Mouse (Mus musculus) liver, embryonic 14.5 days (tissue): ENCODE data around the gene B3galt5. TPM values are rescaled to one million over a fixed set of nuclear protein-coding genes. Genes with fewer than 3 reads are reported as not detected.

Experiments
- ATAC-seq: fragments of 200-750 bp; cut with Nextera tagmentation; 2 replicates; pipeline ENCODE4 v1.8.0; 2017; ENCODE audit warnings: moderate number of reproducible peaks, mild to moderate bottlenecking, moderate library complexity; ENCODE audit not compliant: insufficient read depth
- DNase-seq, 3 experiments: peaks; one replicate each; pipeline ENCODE4 v3.0.0-alpha.2; 2012 to 2013; ENCODE audit warnings: low read depth in 3 of 3, low spot score in 3 of 3
- H3K27ac ChIP-seq: fragments of 300-500 bp; sonication (generic); 2 replicates; pipeline ENCODE4 v1.5.1; 2014; ENCODE audit warnings: moderate library complexity, mild to moderate bottlenecking, control low read depth, inconsistent platforms
- H3K27me3 ChIP-seq: fragments of 300-500 bp; sonication (generic); 2 replicates; pipeline ENCODE4 v1.6.1; 2014; ENCODE audit warnings: mild to moderate bottlenecking, low read length, moderate library complexity; ENCODE audit not compliant: control insufficient read depth, insufficient read depth
- H3K36me3 ChIP-seq: fragments of 300-500 bp; sonication (generic); replicated peaks from 2 replicates; pipeline ENCODE4 v1.6.1; 2014; ENCODE audit warnings: low read depth; ENCODE audit not compliant: control insufficient read depth, insufficient read depth
- H3K4me1 ChIP-seq, 2 experiments: fragments of 200-500 bp in 1 of 2; fragments of 300-500 bp in 1 of 2; sonication (generic) in 1 of 2; replicated peaks; 2 replicates each; pipeline ENCODE4 v1.6.1; 2012 to 2014; ENCODE audit warnings: antibody characterized with exemption in 1 of 2, inconsistent platforms in 1 of 2, low read length in 1 of 2; ENCODE audit not compliant: control insufficient read depth in 2 of 2, insufficient read depth in 2 of 2
- H3K4me2 ChIP-seq: fragments of 300-500 bp; sonication (generic); 2 replicates; pipeline ENCODE4 v1.6.1; 2014; ENCODE audit warnings: low read depth, mild to moderate bottlenecking, control low read depth, moderate library complexity
- H3K4me3 ChIP-seq, 2 experiments: fragments of 200-500 bp in 1 of 2; fragments of 300-500 bp in 1 of 2; sonication (generic) in 1 of 2; 2 replicates each; pipeline ENCODE4 v1.5.1; 2012 to 2014; ENCODE audit warnings: low read depth in 2 of 2, low read length in 2 of 2, mild to moderate bottlenecking in 2 of 2, control low read depth in 1 of 2, inconsistent platforms in 1 of 2, moderate library complexity in 1 of 2; ENCODE audit not compliant: insufficient read depth in 1 of 2
- H3K9ac ChIP-seq: fragments of 300-500 bp; sonication (generic); replicated peaks from 2 replicates; pipeline ENCODE4 v1.6.1; 2014; ENCODE audit warnings: mild to moderate bottlenecking, control low read depth, moderate library complexity
- H3K9me3 ChIP-seq: fragments of 300-500 bp; sonication (generic); 2 replicates; pipeline ENCODE4 v1.6.1; 2016; ENCODE audit warnings: low read length, mixed read lengths; ENCODE audit not compliant: control insufficient read depth
- CTCF ChIP-seq: IDR thresholded peaks from 2 replicates; pipeline ENCODE4 v1.5.1; 2016; ENCODE audit warnings: antibody characterized with exemption, low read depth, control low read depth
- EP300 ChIP-seq: IDR thresholded peaks from 2 replicates; pipeline ENCODE4 v1.6.1; 2016; ENCODE audit warnings: antibody characterized with exemption, low read depth
- WGBS: fragments of 180-500 bp; shearing (Covaris S2); extraction: QIAGEN DNeasy Blood & Tissue Kit; methylation state at CpG from one replicate; pipeline ENCODE4 v1.1.7; 2014; ENCODE audit not compliant: insufficient replicate concordance; 5-methylcytosine and 5-hydroxymethylcytosine counted together
- polyA plus RNA-seq, 2 experiments: library from polyadenylated mRNA; depleted of rRNA in 1 of 2; stranded (reverse) in 1 of 2; unstranded in 1 of 2; fragments of >200 nt; fragmentation: Nextera tagmentation in 1 of 2; extraction: Ambion mirVana in 1 of 2; gene quantifications; 2 replicates each; pipeline versions ENCODE4 v1.2.1 to v1.2.3; 2012 to 2014

The B3galt5 gene
- polyA plus RNA-seq, 2 experiments: 0.03 TPM; not detected in 1

- Histone ChIP-seq H3K4me3 (no peak overlapping the region), H3K9ac (no peak overlapping the region), H3K4me2 (no peak overlapping the region), H3K4me1 (no peaks in the 10 kb centered on the region), H3K27me3 (no peaks in the 10 kb centered on the region), H3K36me3 (no peaks in the 10 kb centered on the region), H3K27ac (no peak overlapping the region), H3K9me3 (no peaks in the 10 kb centered on the region)
- 11% methylated on average over 5 of the region's 5 CpGs for WGBS
- ATAC-seq: no peak
- TF ChIP-seq EP300 (no peak), CTCF (peak; percentile 62)
- no peak for DNase-seq
Observed at GRCm38 (mm10) chr16:96341269-96341668, 105.7 kb downstream of the B3galt5 start.

- 56% methylated on average over 4 of the region's 4 CpGs for WGBS
- H3K36me3 ChIP-seq: no peaks in the 10 kb centered on the region
Observed at GRCm38 (mm10) chr16:96341945-96342344, 106.3 kb downstream of the B3galt5 start.

DNA sequence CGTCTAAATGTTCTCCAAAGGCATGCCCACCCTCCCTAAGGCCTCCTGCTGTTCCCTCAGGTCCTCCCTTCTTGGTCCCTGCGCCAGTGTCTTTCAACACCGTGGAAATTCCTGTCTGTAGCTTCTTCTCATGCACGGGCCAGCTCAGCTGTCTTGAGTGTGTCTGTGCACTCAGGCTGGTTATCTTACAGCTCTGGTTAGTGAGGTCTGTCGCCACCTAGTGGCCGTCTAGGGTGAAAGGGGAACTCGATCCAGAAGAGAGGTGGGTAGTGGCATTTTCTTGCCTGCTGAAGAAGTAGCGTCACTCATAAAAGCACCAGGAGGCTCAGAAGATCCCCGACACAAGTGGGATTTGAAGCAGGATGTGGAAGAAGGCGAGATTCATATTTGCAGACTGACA is 109.5 kb downstream of the B3galt5 start:
- WGBS: 3% methylated on average over 10 of the region's 10 CpGs
- DNase-seq (peak; percentile 39 to 50 (median 45)), ATAC-seq (no peak)
- H3K27me3 ChIP-seq: no peaks in the 10 kb centered on the region
- no peak overlapping the region for H3K4me3 ChIP-seq
- no peaks in the 10 kb centered on the region for H3K9me3 ChIP-seq
- no peak overlapping the region for H3K9ac ChIP-seq
- TF ChIP-seq CTCF: peak; percentile 94
- TF ChIP-seq EP300: no peak
- no peak overlapping the region for H3K4me2 ChIP-seq
- no peaks in the 10 kb centered on the region for H3K36me3 ChIP-seq
- no peak overlapping the region for H3K27ac ChIP-seq
- H3K4me1 ChIP-seq: no peaks in the 10 kb centered on the region

More at GRCm38 (mm10) chr16:96341945-96342344, 106.3 kb downstream of the B3galt5 start:
- Histone ChIP-seq H3K27me3 (no peaks in the 10 kb centered on the region), H3K4me1 (no peaks in the 10 kb centered on the region), H3K9me3 (no peaks in the 10 kb centered on the region), H3K4me3 (no peak overlapping the region), H3K4me2 (no peak overlapping the region), H3K27ac (no peak overlapping the region), H3K9ac (no peak overlapping the region)
- DNase-seq (no peak), ATAC-seq (no peak)
- TF ChIP-seq EP300 (no peak), CTCF (no peak)

- DNase-seq: no peak
- no peak overlapping the region for H3K4me3 ChIP-seq
Observed at GRCm38 (mm10) chr16:96348070-96348469, 112.5 kb downstream of the B3galt5 start.

GRCm38 (mm10) chr16:96348766-96349165 is 113.2 kb downstream of the B3galt5 start:
- Histone ChIP-seq H3K27ac (no peak overlapping the region), H3K27me3 (no peaks in the 10 kb centered on the region), H3K9ac (no peak overlapping the region), H3K4me1 (no peaks in the 10 kb centered on the region), H3K4me3 (no peak overlapping the region), H3K36me3 (no peaks in the 10 kb centered on the region), H3K9me3 (no peaks in the 10 kb centered on the region), H3K4me2 (no peak overlapping the region)
- no peak for ATAC-seq
- DNase-seq: no peak
- 52% methylated on average over 5 of the region's 5 CpGs for WGBS
- TF ChIP-seq CTCF: no peak
- TF ChIP-seq EP300: no peak

More at GRCm38 (mm10) chr16:96348070-96348469, 112.5 kb downstream of the B3galt5 start:
- Histone ChIP-seq H3K27ac (no peak overlapping the region), H3K36me3 (no peaks in the 10 kb centered on the region), H3K4me1 (no peaks in the 10 kb centered on the region), H3K4me2 (no peak overlapping the region), H3K27me3 (no peaks in the 10 kb centered on the region), H3K9me3 (no peaks in the 10 kb centered on the region), H3K9ac (no peak overlapping the region)
- TF ChIP-seq EP300 (no peak), CTCF (no peak)
- WGBS: 56% methylated on average over 11 of the region's 11 CpGs
- ATAC-seq: no peak
